Mouse (Mus musculus): Measurements from ENCODE around the gene Asphd1.

Asphd1 gene

GRCm38 (mm10) chr7:126949403-126949792, at the start of gene Asphd1:
Gene Asphd1, minus strand, starts transcription at chr7:126949582.
- DNase-seq: no peak

GRCm38 (mm10) chr7:126996449-126996848, 47.1 kb upstream of the Asphd1 start:
- DNase-seq: no peak

- peak in 1 of 2 experiments; percentile 53 for DNase-seq
These were observed 39.4 kb upstream of the Asphd1 start for GRCm38 (mm10) chr7:126988816-126989215.

- peak; percentile 59 for DNase-seq
These were observed 36.9 kb upstream of the Asphd1 start for GRCm38 (mm10) chr7:126986319-126986718.

GRCm38 (mm10) chr7:126984667-126985444, 35.5 kb upstream of the Asphd1 start:
- no peak for DNase-seq

- no peak for DNase-seq
These were observed 33.7 kb upstream of the Asphd1 start for GRCm38 (mm10) chr7:126983113-126983512.

- no peak for DNase-seq
These were observed 32.7 kb upstream of the Asphd1 start for GRCm38 (mm10) chr7:126982054-126982453.

GRCm38 (mm10) chr7:126981601-126982000, 32.2 kb upstream of the Asphd1 start:
- no peak for DNase-seq

GRCm38 (mm10) chr7:126978841-126979240, 29.5 kb upstream of the Asphd1 start:
- no peak for DNase-seq

GRCm38 (mm10) chr7:126976878-126977459, 27.6 kb upstream of the Asphd1 start:
- no peak for DNase-seq

GRCm38 (mm10) chr7:126975950-126976866, 26.8 kb upstream of the Asphd1 start, which contains the start of gene Cdiptos:
Gene Cdiptos, minus strand, starts transcription at chr7:126976098.
- DNase-seq: peak; percentile 94 to 95

GRCm38 (mm10) chr7:126975893-126975949, 26.3 kb upstream of the Asphd1 start, which contains the start of gene Cdipt:
Gene Cdipt, plus strand, starts transcription at chr7:126975914.
- DNase-seq: no peak

- no peak for DNase-seq
These were observed 26.1 kb upstream of the Asphd1 start for GRCm38 (mm10) chr7:126975493-126975892.

GRCm38 (mm10) chr7:126967361-126967760, 18.0 kb upstream of the Asphd1 start:
- no peak for DNase-seq

- DNase-seq: no peak
These were observed 16.2 kb upstream of the Asphd1 start for GRCm38 (mm10) chr7:126965568-126965967.

GRCm38 (mm10) chr7:126963548-126964286, 14.3 kb upstream of the Asphd1 start:
- peak; percentile 52 to 54 for DNase-seq

- DNase-seq: no peak
These were observed 12.6 kb upstream of the Asphd1 start for GRCm38 (mm10) chr7:126961965-126962364.

- no peak for DNase-seq
These were observed 11.7 kb upstream of the Asphd1 start for GRCm38 (mm10) chr7:126961095-126961494.

GRCm38 (mm10) chr7:126959780-126960179, 10.4 kb upstream of the Asphd1 start:
- no peak for DNase-seq

GRCm38 (mm10) chr7:126955125-126955524, 5.7 kb upstream of the Asphd1 start:
- DNase-seq: no peak

- peak in 1 of 2 experiments; percentile 32 for DNase-seq
These were observed 3.3 kb upstream of the Asphd1 start for GRCm38 (mm10) chr7:126952646-126953045.

GRCm38 (mm10) chr7:126951741-126952140, 2.4 kb upstream of the Asphd1 start:
- DNase-seq: no peak
